Mouse (Mus musculus) adrenal gland, adult 2 months (tissue): Measurements from ENCODE around the gene Vac14. TPM values are rescaled to one million over a fixed set of nuclear protein-coding genes. Genes with fewer than 3 reads are reported as not detected.

Source experiments
- DNase-seq: peaks from one replicate; pipeline ENCODE4 v3.0.0; 2021
- long read RNA-seq: library from polyadenylated mRNA; stranded (forward); transcript quantifications from one replicate; pipeline ENCODE4 v2.0.0, GENCODE M21; 2021
- polyA plus RNA-seq: library from polyadenylated mRNA; depleted of rRNA; stranded (reverse); fragments of >200 nt; gene quantifications from 2 replicates; pipeline ENCODE4 v1.2.3, GENCODE M21; 2012; rRNA removed
- total RNA-seq, 2 experiments: library from RNA; stranded (reverse); gene quantifications; 2 replicates each; pipeline ENCODE4 v1.2.3; 2021

The Vac14 gene
- total RNA-seq: 10 to 100 TPM; 29.8 to 37.5 TPM
- polyA plus RNA-seq: 40.9 and 47.0 TPM in 2 replicates
- long read RNA-seq, transcript Vac14-201 (19 exons, 3,069 nt): major isoform, 22 of 33 reads
- long read RNA-seq, partial matches to known transcripts: 1 of 33 reads
- long read RNA-seq, other reads (novel, unspliced or antisense): 10 of 33 reads

DNA sequence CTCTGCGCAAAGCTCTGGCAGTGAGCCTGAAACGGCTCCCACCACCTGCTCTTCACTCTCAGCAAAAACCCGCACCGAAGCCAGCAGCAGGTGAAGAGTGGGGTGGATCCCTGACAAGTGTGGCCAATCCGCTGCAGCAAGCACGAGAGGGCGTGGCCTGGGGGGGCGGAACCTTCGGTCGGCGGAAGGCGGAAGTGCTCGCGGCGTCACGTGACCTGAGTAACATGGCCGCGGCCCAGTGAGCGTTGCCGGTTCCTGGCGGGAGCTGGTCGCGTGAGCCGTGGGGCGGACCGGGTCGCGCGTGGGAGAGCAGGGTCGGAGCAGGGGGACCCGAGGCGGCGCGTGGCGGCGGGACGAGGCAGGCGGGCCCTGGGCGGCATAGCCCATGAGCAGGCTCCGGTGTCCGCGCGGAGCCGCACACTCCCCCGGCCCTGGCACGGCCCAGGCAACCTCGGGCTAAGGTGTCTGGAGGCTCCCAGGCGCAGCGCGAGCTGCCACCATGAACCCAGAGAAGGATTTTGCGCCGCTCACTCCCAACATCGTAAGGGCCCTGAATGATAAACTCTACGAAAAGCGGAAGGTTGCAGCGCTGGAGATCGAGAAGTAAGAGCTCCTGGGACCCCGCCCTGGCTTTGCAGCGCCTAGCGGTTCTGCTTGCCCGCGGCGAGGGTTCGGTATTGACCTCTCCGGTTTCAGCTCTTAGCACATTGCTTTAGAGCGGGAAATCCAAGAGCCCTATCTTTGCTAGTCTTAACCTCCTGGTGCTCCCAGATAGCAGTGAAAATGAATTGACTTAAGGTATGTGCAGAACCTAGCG lies at the start of gene Vac14:
TSS of gene Vac14 (plus strand) at position 195 of the 817 bp plus-strand sequence.
- peak; percentile 98 for DNase-seq

- DNase-seq: no peak
These were observed 25.7 kb upstream of the Vac14 start for GRCm38 (mm10) chr8:110592641-110593040.

DNA sequence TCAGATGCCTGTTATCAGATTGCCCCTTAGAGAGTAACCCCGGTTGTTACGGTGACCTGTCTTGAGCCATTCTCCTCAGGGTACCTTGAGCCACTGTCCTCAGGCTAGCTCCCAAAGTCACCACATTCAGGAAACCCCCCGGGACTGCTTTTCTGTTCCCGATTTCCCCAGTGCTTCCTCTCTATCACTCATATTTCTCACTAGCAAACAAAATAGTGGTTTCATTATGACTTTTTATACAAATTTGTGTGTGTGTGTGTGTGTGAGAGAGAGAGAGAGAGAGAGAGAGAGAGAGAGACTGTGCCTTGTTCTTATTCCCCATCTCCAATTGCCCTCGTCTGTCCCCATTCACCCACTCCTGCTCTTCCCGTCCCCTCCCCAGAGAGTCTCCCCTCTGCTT lies 24.2 kb upstream of the Vac14 start:
- DNase-seq: no peak

- peak; percentile 33 for DNase-seq
These were observed 13.8 kb upstream of the Vac14 start for GRCm38 (mm10) chr8:110604556-110604955.

DNA sequence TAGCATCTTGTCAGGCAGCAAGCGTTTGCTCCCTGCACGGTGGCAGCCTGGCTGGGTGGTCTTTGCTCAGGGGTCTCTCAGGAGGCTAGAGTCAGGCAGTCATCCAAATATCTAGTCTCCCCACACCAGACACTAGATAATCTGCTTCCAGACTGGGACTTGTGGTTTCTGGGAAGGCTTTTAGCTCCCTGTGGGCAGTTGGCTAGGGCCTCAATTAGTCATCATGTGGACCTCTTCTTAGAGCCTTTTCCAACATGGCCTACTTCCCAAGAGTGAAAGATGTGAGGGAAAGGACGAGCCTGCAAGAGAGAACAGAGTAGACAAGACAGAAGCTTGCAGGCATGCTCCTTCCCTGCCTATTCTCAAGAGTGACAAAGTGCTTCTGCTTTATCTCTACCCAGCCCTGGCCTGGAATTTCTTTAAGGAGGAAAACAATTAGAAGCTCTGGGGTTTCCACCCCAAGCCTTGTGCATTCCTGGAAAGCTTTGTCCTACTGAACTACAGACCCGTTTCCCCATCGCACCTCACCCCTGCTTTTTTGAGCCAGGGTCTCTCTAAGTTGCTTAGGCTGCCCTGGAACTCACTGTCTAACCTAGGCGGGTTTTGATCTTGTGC lies 12.9 kb upstream of the Vac14 start:
- no peak for DNase-seq

DNA sequence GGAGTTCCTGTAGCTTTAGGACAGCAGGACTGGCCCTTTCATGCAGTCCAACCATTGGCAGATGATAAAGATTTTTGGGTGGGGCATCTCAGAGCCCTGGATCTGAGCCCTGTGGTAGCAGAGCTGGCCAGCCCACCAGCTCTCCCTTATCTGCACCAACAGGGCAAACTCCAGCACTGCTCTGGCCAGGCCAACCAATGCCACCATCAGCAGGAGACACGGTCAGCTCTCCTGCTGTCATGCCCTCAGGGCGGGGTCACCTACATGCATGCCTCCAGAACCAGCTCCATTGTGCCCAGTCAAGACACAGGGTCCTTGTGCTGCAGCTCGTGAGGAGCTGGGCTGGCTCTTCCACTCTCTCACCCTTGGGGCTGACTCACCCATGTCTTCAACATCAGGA lies 2.7 kb upstream of the Vac14 start:
- no peak for DNase-seq

GRCm38 (mm10) chr8:110617801-110618358 lies 505 bp upstream of the Vac14 start:
- DNase-seq: no peak

- no peak for DNase-seq
These were observed 806 bp downstream of the Vac14 start for GRCm38 (mm10) chr8:110619208-110619574.

GRCm38 (mm10) chr8:110619919-110620318 lies 1.5 kb downstream of the Vac14 start:
- no peak for DNase-seq

- DNase-seq: no peak
These were observed 8.0 kb downstream of the Vac14 start for GRCm38 (mm10) chr8:110626431-110626830.

- DNase-seq: peak; percentile 75
These were observed 11.1 kb downstream of the Vac14 start for GRCm38 (mm10) chr8:110629245-110630063.

GRCm38 (mm10) chr8:110630079-110630478 lies 11.7 kb downstream of the Vac14 start:
- DNase-seq: no peak

DNA sequence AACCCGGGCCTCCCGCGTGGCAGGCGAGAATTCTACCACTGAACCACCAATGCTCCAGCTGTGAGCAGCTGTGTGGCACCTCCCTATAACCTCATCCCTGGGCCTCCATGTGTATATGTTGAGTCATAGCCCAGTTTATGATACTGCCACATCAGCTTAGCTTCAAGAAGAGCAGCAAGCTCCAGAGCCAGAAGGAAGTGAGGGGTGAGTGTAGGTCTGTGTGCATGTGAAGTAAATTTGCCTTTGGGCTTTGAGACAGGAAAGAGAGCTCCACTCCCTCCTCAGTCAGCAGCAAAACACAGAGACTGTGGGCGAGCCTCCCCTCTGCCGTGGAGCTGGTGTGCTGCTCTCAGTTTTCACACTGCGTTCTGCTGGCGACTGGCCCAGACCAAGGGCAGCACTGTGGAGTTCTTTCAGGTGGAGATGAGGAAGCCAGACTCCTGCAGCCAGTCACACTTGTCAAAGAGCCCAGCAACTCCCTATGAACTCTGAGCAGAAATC lies 12.2 kb downstream of the Vac14 start:
- peak; percentile 42 for DNase-seq

GRCm38 (mm10) chr8:110631201-110631600 lies 12.8 kb downstream of the Vac14 start:
- DNase-seq: no peak

DNA sequence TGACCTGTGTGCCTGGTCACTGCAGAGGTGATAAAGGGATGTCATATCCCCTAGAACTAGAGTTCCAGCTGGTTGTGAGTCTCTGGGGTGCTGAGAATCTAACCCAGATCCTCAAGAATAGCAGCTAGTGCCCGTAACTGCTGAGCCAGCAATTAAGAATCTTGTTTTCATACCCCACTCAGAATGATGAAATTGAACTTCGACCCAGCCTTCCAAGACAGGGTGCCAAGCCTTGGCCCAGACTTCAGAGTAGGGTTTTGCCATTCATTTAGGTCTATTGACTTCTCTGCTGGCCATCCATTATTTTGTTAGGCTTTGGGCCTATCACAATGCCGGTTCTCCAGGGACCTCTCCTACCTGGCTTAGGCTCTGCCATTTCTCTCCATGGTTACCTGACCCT lies 15.4 kb downstream of the Vac14 start:
- peak; percentile 29 for DNase-seq

DNA sequence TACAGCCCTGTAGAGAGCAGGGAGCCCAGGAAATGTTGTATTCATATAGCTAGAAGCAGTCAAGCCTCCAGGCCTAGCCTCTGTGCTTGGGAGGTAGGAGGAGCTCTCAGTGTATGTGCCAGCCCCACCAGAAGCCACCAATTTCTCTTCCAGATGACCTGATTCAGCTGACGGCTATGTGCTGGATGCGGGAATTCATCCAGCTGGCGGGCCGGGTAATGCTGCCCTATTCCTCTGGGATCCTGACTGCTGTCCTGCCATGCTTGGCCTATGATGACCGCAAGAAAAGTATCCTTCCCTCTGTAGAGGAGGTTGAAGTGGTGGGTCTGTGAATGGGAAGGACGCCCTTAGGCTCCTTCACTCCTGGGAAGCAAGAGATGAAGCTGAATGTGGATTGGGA lies 17.8 kb downstream of the Vac14 start:
- peak; percentile 30 for DNase-seq

- peak; percentile 56 for DNase-seq
These were observed 23.9 kb downstream of the Vac14 start for GRCm38 (mm10) chr8:110642331-110642730.

GRCm38 (mm10) chr8:110643177-110643576 lies 24.8 kb downstream of the Vac14 start:
- no peak for DNase-seq

DNA sequence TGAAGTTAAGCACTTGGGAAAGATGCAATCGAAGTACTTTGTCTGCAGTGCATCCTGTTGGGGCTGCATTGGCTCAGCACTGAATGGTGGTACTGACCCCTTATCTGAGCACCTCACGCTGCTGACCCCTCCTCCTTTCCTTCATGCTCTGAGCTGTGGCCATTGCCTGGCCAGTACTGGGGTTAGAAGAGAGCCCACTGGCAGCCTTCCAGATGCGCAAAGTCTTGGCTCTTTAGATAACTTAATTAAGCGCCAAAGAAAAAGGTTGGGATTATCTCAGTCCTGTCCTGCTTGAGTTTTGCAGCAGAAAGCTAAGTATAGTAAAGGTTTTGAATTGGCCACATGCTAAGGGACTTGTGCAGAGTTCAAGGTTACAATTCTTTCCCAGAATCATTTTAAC lies 26.0 kb downstream of the Vac14 start:
- DNase-seq: no peak

DNA sequence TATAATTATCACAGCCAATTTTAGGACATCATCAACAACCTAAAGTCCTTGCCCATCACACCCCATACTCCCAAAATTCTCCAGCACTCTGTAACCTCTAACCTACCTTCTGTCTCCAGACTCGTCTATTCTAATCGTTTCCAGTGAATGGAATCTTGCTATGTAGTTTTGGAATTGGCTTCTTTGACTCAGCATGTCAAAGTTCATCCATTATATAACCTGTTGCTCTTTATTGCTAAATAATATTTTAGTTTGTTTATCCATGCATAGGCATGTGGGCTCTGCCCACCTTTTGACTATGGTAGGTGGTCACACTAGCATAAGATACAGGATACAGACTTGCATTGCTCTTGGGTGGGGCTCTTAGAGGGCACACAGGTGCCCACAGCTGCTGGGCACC lies 26.5 kb downstream of the Vac14 start:
- no peak for DNase-seq

DNA sequence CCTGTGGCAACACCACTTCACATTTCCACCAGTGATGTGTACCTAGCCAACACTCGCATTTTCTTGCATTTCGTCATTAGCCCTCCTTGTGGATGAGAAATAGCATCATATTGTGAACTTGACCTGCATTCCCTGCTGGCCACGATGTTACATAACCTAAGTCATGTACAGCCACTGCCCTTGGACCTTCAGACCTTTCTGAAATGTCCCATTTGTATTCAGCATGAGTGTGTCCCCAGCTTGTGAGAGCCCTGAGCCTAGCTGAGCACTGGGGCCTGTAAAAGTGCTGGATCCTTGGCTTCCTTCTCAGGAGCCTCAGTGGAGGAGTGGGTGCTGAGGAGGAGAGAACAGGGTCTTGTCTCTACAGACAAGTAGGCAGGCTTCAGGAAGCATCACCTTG lies 27.0 kb downstream of the Vac14 start:
- DNase-seq: peak; percentile 62

DNA sequence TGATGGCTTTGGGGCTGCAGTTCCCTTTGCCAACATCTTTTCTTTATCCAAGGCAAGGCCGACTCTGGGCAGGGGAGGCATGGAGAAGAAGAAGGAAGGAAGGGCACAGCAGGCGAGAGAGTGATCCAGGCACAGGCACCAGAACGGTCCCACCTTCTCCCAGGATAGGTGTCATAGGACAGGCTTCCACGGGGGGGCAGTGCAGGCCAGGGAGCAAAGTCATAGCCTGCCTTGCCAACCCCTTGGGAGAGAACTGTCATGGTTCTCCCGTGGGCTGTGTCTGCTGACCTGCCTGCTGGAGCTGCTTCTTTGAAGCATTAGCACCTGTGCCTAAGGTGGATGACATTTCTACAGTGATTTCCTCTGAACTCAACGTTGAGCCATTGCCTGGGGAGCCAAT lies 27.7 kb downstream of the Vac14 start:
- peak; percentile 86 for DNase-seq
